Mouse (Mus musculus) small intestine, adult 2 months (tissue): ENCODE results near the gene Mesd.

Experiments
- CTCF ChIP-seq: fragments of 200-500 bp; IDR thresholded peaks from 2 replicates; pipeline ENCODE4 v1.5.1; 2012; ENCODE audit warnings: low read depth, mild to moderate bottlenecking, control low read depth, inconsistent platforms, low read length, moderate library complexity, mixed read lengths; ENCODE audit not compliant: insufficient replicate concordance, insufficient read length; ENCODE audit errors: extremely low read depth
- POLR2A ChIP-seq: fragments of 200-500 bp; IDR thresholded peaks from 2 replicates; pipeline ENCODE4 v1.6.1; 2012; ENCODE audit warnings: low read depth, mild to moderate bottlenecking, control low read depth, inconsistent platforms, low read length, moderate library complexity

DNA sequence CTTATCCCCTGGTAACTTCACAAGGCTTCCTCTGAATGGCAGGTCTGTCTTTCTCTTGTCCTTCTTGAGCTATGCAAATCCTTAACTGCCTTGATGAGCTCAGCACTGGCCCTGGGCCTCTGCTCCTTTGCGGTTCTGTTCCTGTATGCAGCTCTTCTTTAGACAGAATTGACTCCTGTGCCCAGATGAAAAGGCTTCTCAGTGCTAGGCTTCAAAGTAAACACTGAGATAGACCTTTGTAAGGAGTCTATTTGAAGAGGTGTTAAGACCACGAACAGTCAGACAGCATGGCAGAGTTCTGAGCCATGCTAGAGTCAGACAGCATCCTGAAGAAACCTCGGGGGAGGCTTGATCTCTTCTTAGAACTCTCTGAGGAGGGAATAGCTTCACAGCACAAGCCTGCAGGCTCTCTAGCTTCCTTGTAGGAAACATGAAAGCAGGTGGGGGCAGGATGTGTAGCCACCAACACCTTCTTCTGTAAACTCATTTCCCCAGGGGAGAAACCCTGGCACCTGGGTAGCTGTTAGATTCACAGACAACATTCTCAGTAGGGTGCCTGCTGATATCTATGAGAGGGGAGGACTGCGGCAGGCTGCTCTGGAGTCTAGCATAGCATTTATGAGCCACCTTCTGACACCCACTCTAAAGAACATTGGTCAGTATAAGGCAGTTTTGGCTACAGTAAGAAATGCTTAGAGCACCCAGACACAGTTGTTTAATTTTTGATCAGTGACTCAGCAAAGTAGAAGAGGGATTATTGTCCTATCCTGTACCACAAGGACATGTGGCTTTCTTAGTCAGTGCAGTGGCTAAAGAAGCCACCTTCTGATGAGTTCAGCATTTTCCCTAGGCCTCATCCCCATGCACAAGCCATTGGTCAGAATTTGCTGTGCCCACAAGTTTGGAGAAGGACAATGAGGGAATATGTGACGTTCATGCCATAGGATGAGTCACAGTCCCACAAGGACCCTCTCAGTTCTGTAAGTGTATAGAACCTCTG lies 31.6 kb upstream of the Mesd start:
- TF ChIP-seq CTCF (no peak), POLR2A (no peak)
